Mouse (Mus musculus): ENCODE data around the gene Prn. TPM values are rescaled to one million over a fixed set of nuclear protein-coding genes. Genes with fewer than 3 reads are reported as not detected.
A peak's percentile ranks its signal among the peaks of the same experiment; 100 is the strongest.

Gene Prn
- total and polyA plus RNA-seq, 3 experiments: not detected

GRCm38 (mm10) chr2:131906846-131907245 is 2.9 kb upstream of the Prn start:
- DNase-seq: peak; percentile 77

DNA sequence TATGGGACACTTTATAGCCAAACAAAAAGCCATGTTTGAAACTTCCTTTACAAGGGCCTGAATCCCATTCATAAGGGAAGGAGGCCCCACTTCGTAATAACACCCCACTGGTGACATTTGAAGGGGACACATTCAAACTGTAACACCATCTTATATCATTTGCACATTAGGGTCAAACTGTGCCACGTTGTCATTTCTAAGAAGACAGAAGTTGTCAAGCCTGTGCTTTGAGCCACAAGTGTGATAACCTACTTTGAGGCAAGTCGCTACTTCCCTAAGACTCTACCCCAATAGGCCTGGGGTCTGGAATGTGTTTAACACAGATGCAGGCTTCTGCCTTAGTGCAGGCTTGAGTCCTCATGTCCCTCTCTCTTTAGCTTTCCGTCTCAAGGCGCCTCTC is 2.4 kb upstream of the Prn start:
- DNase-seq: no peak

DNA sequence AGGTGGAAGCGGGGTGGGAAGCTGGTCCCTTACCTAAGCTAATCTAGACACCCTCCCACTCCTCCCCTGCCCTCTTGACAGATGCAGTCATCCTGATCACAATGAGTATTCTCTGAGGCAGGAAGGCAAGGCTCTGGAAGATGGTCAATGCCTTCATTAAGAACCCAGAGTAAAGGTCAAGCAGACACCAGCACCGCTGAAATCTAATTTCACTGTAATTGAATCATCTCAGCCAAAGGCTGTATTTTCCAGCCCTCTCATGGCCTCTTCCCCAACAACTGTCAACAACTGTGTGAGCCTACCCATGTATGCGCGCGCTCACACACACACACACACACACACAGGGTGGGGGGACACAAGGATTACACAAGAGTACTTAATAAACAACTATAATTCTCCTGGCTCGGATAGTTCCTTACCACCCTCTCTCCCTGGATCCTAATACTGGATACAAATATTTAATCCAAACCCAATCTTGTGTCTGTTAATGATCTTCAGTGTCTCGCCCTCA is 1.4 kb upstream of the Prn start:
- no peak for DNase-seq

DNA sequence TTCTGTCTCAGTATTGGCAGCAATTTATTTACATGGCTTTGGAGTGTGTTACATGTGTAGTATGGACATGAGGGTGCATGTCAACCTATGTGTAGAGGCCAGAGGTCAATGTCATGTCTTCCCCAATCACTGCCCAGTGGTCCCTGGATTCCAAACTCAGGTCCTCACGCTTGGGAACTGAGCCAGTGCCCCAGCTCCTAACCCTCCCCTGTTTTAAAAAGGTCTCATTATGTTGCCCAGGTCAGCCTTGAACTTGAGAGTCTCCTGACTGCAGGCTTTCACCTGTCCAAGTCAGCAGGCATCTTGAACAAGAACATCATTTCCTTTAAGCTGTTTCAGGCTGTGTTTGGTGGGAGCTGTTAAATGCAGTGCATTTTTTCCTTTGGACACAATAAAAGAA is 851 bp upstream of the Prn start:
- DNase-seq: no peak

GRCm38 (mm10) chr2:131910847-131911246 is 1.1 kb downstream of the Prn start:
- no peak for DNase-seq

DNA sequence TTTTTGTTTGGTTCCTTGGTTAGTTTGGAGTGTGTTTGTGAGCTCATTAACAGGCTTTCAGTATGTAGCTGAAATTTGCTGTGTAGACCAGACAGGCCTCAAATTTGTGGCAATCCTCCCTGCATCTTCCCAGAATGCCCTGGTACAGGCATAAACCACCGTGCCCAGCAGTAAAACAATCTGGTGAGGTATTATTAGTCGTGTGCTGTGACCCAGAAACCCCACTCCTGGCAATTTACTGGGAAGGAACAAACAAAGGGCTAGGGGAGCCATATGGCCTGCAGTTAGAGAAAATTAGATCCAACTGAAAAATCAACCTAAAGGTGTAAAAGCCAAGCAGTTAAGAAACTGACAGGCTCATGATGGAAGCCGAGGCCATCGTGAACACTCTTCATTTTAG is 1.6 kb downstream of the Prn start:
- no peak for DNase-seq

DNA sequence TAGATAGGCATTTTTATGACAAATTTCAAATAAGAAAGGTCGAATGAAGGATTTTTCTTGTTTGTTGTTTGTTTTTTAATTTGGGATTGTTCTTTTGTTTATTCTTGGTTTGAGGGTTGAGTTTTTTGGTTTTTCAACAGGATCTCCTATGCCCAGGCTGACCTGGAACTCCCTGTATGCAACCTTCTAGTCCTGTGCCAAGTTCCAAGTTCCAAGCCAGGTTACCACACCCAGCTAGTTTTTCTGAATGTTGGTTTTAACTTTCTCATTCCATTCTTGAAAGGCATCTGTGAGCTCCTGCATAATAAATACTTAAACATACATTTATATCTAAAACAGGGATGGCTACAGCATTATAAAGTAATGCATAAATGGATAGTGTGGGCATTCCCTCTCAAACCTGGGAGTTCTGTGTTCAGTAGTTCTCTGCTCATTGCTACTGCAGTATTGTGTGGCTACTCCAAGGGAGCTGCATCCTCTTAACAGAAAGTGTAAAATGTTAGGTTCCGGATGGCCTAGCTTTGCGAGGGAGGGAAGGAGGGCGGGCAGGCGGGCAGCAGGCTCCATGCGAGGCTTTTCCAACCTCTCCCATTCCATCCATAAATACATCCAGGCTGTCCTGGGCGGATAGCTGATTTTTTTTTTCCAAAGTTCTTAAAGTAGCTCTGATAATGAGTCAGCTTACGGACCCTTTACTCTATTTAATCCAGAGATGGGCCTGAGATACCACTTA is 2.9 kb downstream of the Prn start:
- DNase-seq: no peak

- no peak for DNase-seq
Observed at GRCm38 (mm10) chr2:131932275-131932902, 22.6 kb downstream of the Prn start.

DNA sequence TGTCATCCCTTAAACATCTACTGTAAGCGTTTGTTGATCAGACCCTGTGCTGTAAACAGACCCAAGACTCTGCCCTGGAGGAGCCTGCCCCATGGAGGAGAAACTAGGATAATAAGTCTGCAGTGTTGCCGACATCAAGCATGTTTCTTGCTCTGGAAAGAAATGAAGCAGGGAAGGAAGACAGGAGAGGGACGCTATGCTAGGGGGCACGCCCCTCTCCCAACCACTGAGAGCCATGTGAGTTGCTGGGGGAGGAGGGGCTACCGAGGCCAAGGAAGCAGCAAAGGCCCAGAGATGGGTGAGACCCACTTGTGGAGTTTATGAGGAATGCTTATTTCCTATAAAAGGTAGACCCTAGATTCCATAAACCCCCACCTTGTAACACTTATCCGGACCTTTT is 23.3 kb downstream of the Prn start:
- no peak for DNase-seq

- DNase-seq: no peak
Observed at GRCm38 (mm10) chr2:131933598-131933997, 23.8 kb downstream of the Prn start.

- DNase-seq: no peak
Observed at GRCm38 (mm10) chr2:131934243-131934642, 24.5 kb downstream of the Prn start.

DNA sequence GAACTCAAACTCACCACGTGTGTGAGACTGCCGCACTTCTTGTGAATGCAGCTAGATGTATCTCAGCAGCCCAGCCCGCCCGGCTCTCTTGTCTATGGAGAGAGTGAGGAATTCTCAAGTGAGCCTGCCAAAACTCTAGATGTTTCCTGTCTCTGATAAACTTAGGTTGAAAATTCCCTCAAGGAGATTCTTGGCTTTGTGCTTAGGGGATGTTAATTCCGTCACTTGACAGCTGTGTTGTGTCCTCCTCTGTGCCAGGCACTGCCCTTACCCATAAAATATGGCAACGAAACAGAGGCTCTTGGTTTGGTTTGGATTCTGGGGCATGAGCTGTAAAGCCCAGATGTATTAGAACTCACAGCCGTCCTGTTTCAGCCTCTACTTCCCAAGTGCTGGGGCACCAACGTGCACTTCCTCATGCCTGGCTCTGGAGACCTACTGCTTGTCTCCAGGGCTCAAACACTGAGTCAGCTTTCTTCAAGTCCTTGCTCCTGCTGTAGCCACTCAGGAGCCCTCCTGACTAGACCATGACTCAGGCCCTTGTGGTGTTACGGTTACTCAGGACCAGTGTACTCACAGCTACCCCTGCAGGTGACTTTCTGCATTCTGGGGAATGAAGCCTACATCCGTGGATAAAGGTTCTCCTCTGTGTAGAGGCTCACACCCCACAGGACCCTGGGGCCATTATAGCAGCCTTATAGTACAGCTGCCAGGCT is 25.8 kb downstream of the Prn start:
- DNase-seq: peak; percentile 74

- DNase-seq: no peak
Observed at GRCm38 (mm10) chr2:131936410-131936809, 26.7 kb downstream of the Prn start.

GRCm38 (mm10) chr2:131939404-131940111 is 29.8 kb downstream of the Prn start:
- peak; percentile 31 for DNase-seq

GRCm38 (mm10) chr2:131940506-131940905 is 30.7 kb downstream of the Prn start:
- no peak for DNase-seq

DNA sequence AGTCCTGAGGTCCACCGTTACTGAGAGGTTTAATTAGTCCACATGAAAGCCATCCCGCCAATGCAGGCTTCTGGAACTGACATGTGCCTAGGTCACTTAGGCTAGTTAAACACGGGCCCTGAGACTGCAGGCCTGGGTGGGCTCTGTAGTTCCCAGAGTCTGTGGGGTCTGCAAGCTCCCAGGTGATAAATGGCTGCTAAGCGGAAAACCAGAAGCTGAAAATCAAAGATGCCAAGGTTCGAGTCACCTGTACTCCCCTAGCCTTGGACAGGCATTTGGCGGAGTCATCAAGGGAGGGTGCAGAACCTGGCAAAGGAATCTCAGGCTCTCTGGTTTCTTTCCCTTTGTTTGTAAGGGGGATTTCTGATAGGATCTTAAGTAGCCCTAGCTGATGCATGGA is 31.7 kb downstream of the Prn start:
- no peak for DNase-seq

- no peak for DNase-seq
Observed at GRCm38 (mm10) chr2:131944370-131944769, 34.6 kb downstream of the Prn start.

GRCm38 (mm10) chr2:131945225-131945624 is 35.5 kb downstream of the Prn start:
- no peak for DNase-seq

- DNase-seq: no peak
Observed at GRCm38 (mm10) chr2:131945765-131946164, 36.0 kb downstream of the Prn start.

DNA sequence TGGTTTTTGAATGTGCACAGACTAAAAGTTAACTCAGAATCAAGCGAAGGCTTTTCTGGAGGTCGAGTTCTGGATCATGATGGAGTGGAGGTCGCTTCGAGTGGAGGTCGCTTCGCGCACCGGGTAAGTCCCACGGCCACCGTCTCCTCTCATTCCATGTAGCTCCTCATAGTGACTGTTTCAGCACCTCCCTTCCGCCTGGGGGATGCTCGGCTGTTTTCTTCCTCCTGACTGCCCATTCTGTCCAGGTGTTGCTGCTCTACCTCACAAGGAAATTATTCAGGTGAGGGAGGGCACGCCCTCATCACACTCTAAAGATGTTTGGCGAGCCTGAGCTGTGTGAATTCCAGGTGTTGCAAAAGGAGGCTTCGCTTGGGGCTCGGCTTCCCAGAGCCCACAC is 36.6 kb downstream of the Prn start:
- no peak for DNase-seq

GRCm38 (mm10) chr2:131948156-131948555 is 38.4 kb downstream of the Prn start:
- no peak for DNase-seq

DNA sequence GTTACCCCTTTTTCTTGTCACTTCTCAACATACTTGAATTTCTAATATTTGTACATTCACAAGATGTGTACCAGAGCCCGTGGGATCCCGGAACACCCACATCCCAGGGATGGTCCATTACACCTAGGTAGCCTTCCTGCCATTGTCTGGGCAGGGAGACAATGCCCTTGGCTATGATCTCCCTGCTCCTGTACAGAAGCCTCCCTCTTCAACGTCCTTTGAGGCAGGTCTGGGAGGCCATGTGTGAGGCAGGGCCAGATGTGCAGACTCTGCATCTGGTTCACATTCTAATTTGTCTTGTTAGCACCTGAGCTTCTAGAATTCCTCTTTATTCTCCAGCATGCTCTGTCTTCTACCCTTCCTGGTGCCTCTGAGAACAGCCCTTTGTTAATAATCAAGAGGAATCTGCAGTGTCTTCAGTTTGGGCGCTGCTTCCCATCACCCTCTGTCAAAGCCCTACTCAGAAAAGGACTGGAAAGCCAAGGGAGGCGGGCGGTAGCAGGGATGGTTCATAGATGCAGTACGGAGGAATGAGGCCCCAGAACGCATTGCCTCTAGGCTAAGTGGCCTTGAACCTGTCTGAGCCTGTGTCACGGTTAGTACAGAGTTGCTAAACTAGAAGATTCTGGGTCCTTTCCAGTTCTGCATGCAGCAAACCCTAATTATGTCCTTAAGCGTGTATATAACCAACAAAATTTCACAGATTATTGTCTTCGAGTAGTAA is 39.3 kb downstream of the Prn start:
- no peak for DNase-seq

All from adrenal gland, adult 2 months (tissue).